32 mouse cellular contexts compared by ENCODE assay signal in genomic region chr8:125482491-125483096, GRCm38 (mm10).
DNase-seq lines count a peak whose midpoint lies in the region; ATAC-seq and TF ChIP-seq lines count a peak whose summit lies in the region.
"Had no signal": no experiment of that assay in that cellular context is flagged by ENCODE, and none has a peak within 500 bp of the region (broad histone marks: within the 10 kb centered on the region; RNA-seq: fewer than 3 reads in every experiment).

No protein-coding gene starts in this region.

- peak; percentile 54 to 77 for DNase-seq in adrenal gland, adult (ENCODE audit: inconsistent age in 2 of 2, low spot score in 1 of 2)
- DNase-seq in adrenal gland, postnatal 25 days = no peak
- DNase-seq in forebrain, embryonic 10.5 days (ENCODE audit: extremely low spot score, low spot score) = no peak
- no peak for DNase-seq in forebrain, postnatal 0 days
- peak; percentile 44 for DNase-seq in adrenal gland, postnatal 14 days
- DNase-seq: cerebellum, adult 8-10 months; cerebellum, postnatal 25 days; gastrocnemius, postnatal 10 days; heart, postnatal 10 days; kidney, postnatal 4 days; layer of hippocampus, postnatal 36 days; liver; lung, embryonic 14.5 days; lung, postnatal 14 days; retina, postnatal 1 day; right cerebral cortex, postnatal 14 days; thymus, postnatal 4 days had no signal

- 0 out of 2 replicates have a peak overlapping the region, but pooled peaks have one; percentile 76 for H3K27ac ChIP-seq in forebrain, embryonic 10.5 days
- H3K27ac ChIP-seq in forebrain, postnatal 0 days (ENCODE audit: low read depth, low read length) = no peak overlapping the region
- no peak overlapping the region for H3K27ac ChIP-seq in hindbrain, embryonic 13.5 days
- no peak overlapping the region for H3K27ac ChIP-seq in hindbrain, embryonic 16.5 days (ENCODE audit: low read depth, low read length)
- H3K27ac ChIP-seq: forebrain, embryonic 12.5 days; heart, embryonic 13.5 days; hindbrain, embryonic 12.5 days; kidney, postnatal 0 days; liver, embryonic 14.5 days; midbrain, embryonic 15.5 days; neural tube, embryonic 15.5 days had no signal

- ATAC-seq in forebrain, postnatal 0 days = no peak
- ATAC-seq in hindbrain, embryonic 13.5 days (ENCODE audit: low FRiP score) = peak; percentile 36; the same call in 1 of the 2 replicates
- no peak for ATAC-seq in hindbrain, embryonic 16.5 days
- ATAC-seq in megakaryocyte progenitor cell, adult 5-6 weeks (replicated peaks; ENCODE audit: poor library complexity) = no peak
- ATAC-seq: intestine, postnatal 0 days; midbrain, embryonic 15.5 days; Patski had no signal

- H3K9ac ChIP-seq in forebrain, postnatal 0 days = no peak overlapping the region
- H3K9ac ChIP-seq in hindbrain, embryonic 13.5 days = no peak overlapping the region
- no peak overlapping the region for H3K9ac ChIP-seq in hindbrain, embryonic 16.5 days (ENCODE audit: low read depth, low read length)
- H3K9ac ChIP-seq: forebrain, embryonic 12.5 days; heart, embryonic 13.5 days; hindbrain, embryonic 12.5 days; liver, embryonic 14.5 days; lung, embryonic 14.5 days; midbrain, embryonic 15.5 days; neural tube, embryonic 15.5 days had no signal

- no peak for TF ChIP-seq CTCF in forebrain, postnatal 0 days (IDR thresholded peaks at IDR 0.05; ENCODE audit: low read depth)

- H3K4me3 ChIP-seq in forebrain, embryonic 10.5 days = no peak overlapping the region
- no peak overlapping the region for H3K4me3 ChIP-seq in forebrain, postnatal 0 days (ENCODE audit: low read depth, low read length)
- no peak overlapping the region for H3K4me3 ChIP-seq in hindbrain, embryonic 13.5 days
- no peak overlapping the region for H3K4me3 ChIP-seq in hindbrain, embryonic 16.5 days (ENCODE audit: low read length)
- H3K4me3 ChIP-seq: erythroblast, embryonic 14.5 days; forebrain, embryonic 12.5 days; heart, embryonic 13.5 days; hindbrain, embryonic 12.5 days; midbrain, embryonic 10.5 days; midbrain, embryonic 15.5 days; neural tube, embryonic 15.5 days had no signal

- H3K4me1 ChIP-seq in forebrain, embryonic 10.5 days = peaks cover 53% of the 10 kb centered on the region
- 0 out of 2 replicates have a peak, but pooled peaks cover 8% of the 10 kb centered on the region for H3K4me1 ChIP-seq in forebrain, postnatal 0 days (ENCODE audit: insufficient read depth)
- H3K4me1 ChIP-seq in hindbrain, embryonic 13.5 days (replicated peaks) = peaks cover 18% of the 10 kb centered on the region
- peaks cover 11% of the 10 kb centered on the region for H3K4me1 ChIP-seq in hindbrain, embryonic 16.5 days (ENCODE audit: control insufficient read depth, insufficient read depth, low read depth, low read length)

- peaks cover 68% of the 10 kb centered on the region for H3K36me3 ChIP-seq in forebrain, embryonic 10.5 days (replicated peaks)
- H3K36me3 ChIP-seq in forebrain, postnatal 0 days (ENCODE audit: insufficient read depth) = peaks cover 28% of the 10 kb centered on the region
- H3K36me3 ChIP-seq in hindbrain, embryonic 13.5 days = peaks cover 56% of the 10 kb centered on the region
- H3K36me3 ChIP-seq in hindbrain, embryonic 16.5 days (ENCODE audit: control insufficient read depth, insufficient read depth, low read length) = peaks cover 15% of the 10 kb centered on the region

- no peak overlapping the region for H3K4me2 ChIP-seq in forebrain, postnatal 0 days (ENCODE audit: low read depth)
- H3K4me2 ChIP-seq in hindbrain, embryonic 13.5 days = no peak overlapping the region
- H3K4me2 ChIP-seq in hindbrain, embryonic 16.5 days (ENCODE audit: low read length) = no peak overlapping the region
- H3K4me2 ChIP-seq: forebrain, embryonic 12.5 days; heart, embryonic 13.5 days; hindbrain, embryonic 12.5 days; lung, embryonic 14.5 days; midbrain, embryonic 15.5 days; neural tube, embryonic 15.5 days had no signal

- WGBS in forebrain, embryonic 10.5 days = 86% methylated on average over 5 of the region's 5 CpGs
- 94% methylated on average over 5 of the region's 5 CpGs for WGBS in forebrain, postnatal 0 days
- WGBS in hindbrain, embryonic 13.5 days = 87% methylated on average over 5 of the region's 5 CpGs
- 84% methylated on average over 5 of the region's 5 CpGs for WGBS in hindbrain, embryonic 16.5 days

- H3K27me3 ChIP-seq in forebrain, embryonic 10.5 days (ENCODE audit: poor library complexity, severe bottlenecking) = peaks cover 28% of the 10 kb centered on the region
- no peaks in the 10 kb centered on the region for H3K27me3 ChIP-seq in forebrain, postnatal 0 days (ENCODE audit: insufficient read depth, low read length)
- H3K27me3 ChIP-seq in hindbrain, embryonic 13.5 days = no peaks in the 10 kb centered on the region
- no peaks in the 10 kb centered on the region for H3K27me3 ChIP-seq in hindbrain, embryonic 16.5 days (replicated peaks; ENCODE audit: control insufficient read depth, insufficient read depth, low read length)
- H3K27me3 ChIP-seq: CH12.LX; heart, embryonic 13.5 days; hindbrain, embryonic 12.5 days; midbrain, embryonic 15.5 days; neural tube, embryonic 15.5 days; Patski had no signal

- peaks cover 10% of the 10 kb centered on the region; the same call in 1 of the 2 replicates for H3K9me3 ChIP-seq in forebrain, embryonic 10.5 days
- H3K9me3 ChIP-seq in forebrain, postnatal 0 days (ENCODE audit: low read length) = no peaks in the 10 kb centered on the region
- no peaks in the 10 kb centered on the region for H3K9me3 ChIP-seq in hindbrain, embryonic 13.5 days
- no peaks in the 10 kb centered on the region for H3K9me3 ChIP-seq in hindbrain, embryonic 16.5 days (ENCODE audit: control insufficient read depth, low read length)
- H3K9me3 ChIP-seq: forebrain, embryonic 12.5 days; heart, embryonic 13.5 days; hindbrain, embryonic 12.5 days; midbrain, embryonic 10.5 days; midbrain, embryonic 15.5 days; neural tube, embryonic 15.5 days had no signal

Comparison
In these comparisons a context has a peak if more than half of its experiments do, and no peak if none do; other contexts are left out.
1. DNase-seq: peak in adrenal gland, adult (2 of 2) and adrenal gland, postnatal 14 days (single experiment); none in adrenal gland, postnatal 25 days (single experiment), forebrain, embryonic 10.5 days (single experiment) and forebrain, postnatal 0 days (single experiment).